Mouse (Mus musculus): Measurements from ENCODE around the gene Tpsg1. TPM values are rescaled to one million over a fixed set of nuclear protein-coding genes. Genes with fewer than 3 reads are reported as not detected.
A peak's percentile ranks its signal among the peaks of the same experiment; 100 is the strongest.

Gene Tpsg1
- polyA plus RNA-seq, 1 experiment from 2014 or later, result 0.54 TPM

DNA sequence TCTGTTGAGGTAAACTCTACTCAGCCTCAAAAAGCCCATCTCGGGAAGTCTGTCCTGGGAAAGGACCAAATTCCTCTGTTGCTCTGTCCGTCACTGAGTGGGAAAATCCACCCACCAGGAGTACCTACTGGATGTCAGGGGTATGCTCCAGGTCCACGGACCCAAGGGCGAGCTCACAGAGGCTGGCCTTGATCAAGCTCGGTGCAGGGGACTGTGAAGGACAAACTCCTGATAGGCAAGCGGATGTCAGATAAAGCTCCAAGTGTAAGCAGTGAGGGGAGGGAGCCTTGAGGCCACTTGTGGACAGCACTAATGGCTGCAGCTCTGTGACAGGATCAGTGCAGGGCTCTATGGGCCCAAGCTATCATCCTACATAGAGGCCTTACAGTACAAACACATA is 41.1 kb downstream of the Tpsg1 start:
- H3K27ac ChIP-seq, result peak overlapping the region; percentile 85
- 21% methylated on average over 6 of the region's 6 CpGs for WGBS
- H3K9me3 ChIP-seq, result 0 out of 2 replicates have a peak, but pooled peaks cover 2% of the 10 kb centered on the region
- H3K4me1 ChIP-seq, result peaks cover 82% of the 10 kb centered on the region
- H3K27me3 ChIP-seq (ENCODE audit: insufficient read depth, poor library complexity, severe bottlenecking), result no peaks in the 10 kb centered on the region
- H3K4me3 ChIP-seq, result peak overlapping the region; percentile 5; the same call in 1 of the 2 replicates
- H3K36me3 ChIP-seq, result peaks cover 8% of the 10 kb centered on the region; the same call in 1 of the 2 replicates
- DNase-seq (ENCODE audit: low spot score), result no peak

DNA sequence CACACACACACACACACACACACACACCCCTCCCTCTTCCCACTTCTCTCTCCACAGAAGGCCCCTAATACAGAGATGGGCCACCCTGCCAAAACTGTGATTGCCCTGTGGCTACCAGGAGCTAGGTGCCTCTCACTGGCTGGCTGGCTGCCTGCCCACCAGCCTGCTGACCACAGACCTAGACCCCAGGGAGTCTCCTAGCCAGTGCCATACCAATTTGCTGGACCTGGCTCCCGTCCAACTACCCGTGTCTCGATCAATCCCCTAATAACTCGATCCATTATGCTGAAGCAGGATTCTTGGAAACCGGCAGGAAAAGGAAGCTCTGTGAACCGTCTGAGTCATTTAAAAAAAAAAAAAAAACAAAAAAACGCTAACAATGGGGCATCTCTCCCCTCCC is 41.7 kb downstream of the Tpsg1 start:
- WGBS, result 53% methylated on average over 7 of the region's 7 CpGs
- H3K27ac ChIP-seq, result peak overlapping the region; percentile 85
- DNase-seq (ENCODE audit: low spot score), result no peak
- peaks cover 82% of the 10 kb centered on the region for H3K4me1 ChIP-seq
- H3K36me3 ChIP-seq, result peaks cover 8% of the 10 kb centered on the region; the same call in 1 of the 2 replicates
- peak overlapping the region; percentile 18; the same call in 1 of the 2 replicates for H3K4me3 ChIP-seq
- H3K9me3 ChIP-seq, result 0 out of 2 replicates have a peak, but pooled peaks cover 2% of the 10 kb centered on the region
- no peaks in the 10 kb centered on the region for H3K27me3 ChIP-seq (ENCODE audit: insufficient read depth, poor library complexity, severe bottlenecking)

DNA sequence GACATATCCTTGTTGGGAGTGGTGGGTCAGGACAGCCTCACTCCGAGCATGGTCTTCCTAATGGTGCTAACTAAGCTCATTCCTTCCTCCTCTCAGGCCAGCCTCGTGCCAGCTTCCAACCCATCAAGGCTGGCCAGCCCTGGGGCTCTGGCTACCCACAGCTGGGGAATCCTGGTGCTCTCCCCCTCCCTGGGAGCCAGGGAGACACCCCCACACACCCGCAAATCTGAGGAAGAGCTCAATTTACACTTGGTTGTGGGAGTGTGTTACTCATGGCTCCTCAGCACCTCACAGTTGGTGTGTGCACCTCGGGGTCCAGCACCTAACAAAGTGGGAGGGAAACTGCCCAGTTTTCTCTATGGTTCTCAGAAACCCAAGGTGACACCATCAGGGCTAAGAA is 42.2 kb downstream of the Tpsg1 start:
- WGBS, result 43% methylated on average over 4 of the region's 4 CpGs
- no peak for DNase-seq (ENCODE audit: low spot score)
- Histone ChIP-seq H3K4me1 (peaks cover 82% of the 10 kb centered on the region), H3K36me3 (peaks cover 8% of the 10 kb centered on the region; the same call in 1 of the 2 replicates), H3K4me3 (no peak overlapping the region), H3K9me3 (0 out of 2 replicates have a peak, but pooled peaks cover 2% of the 10 kb centered on the region), H3K27ac (peak overlapping the region; percentile 85), H3K27me3 (ENCODE audit: insufficient read depth, poor library complexity, severe bottlenecking) (no peaks in the 10 kb centered on the region)

DNA sequence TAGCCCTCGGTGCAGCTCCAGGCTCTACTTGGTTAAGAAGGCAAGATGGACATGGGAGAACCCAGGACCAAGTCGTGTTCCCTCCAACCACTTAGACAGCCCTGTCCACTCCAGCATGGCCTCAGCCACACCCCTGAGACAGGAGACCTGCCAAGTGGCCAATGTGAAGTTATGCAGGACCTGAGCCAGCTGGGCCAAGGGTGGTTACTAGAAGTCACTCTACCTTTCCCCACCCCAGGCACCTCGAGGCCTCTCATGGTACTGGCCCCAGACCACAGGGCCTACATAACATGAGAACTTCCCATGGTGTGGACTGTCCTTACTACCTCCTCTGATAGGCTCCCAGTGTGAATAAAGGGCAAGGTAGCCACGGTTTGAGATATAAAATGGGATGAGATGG is 45.1 kb downstream of the Tpsg1 start:
- Histone ChIP-seq H3K4me3 (no peak overlapping the region), H3K36me3 (peaks cover 8% of the 10 kb centered on the region; the same call in 1 of the 2 replicates), H3K9me3 (0 out of 2 replicates have a peak, but pooled peaks cover 2% of the 10 kb centered on the region), H3K4me1 (peaks cover 80% of the 10 kb centered on the region), H3K27ac (peak overlapping the region; percentile 84; the same call in 1 of the 2 replicates), H3K27me3 (ENCODE audit: insufficient read depth, poor library complexity, severe bottlenecking) (no peaks in the 10 kb centered on the region)
- 50% methylated on average over 4 of the region's 4 CpGs for WGBS
- no peak for DNase-seq (ENCODE audit: low spot score)

DNA sequence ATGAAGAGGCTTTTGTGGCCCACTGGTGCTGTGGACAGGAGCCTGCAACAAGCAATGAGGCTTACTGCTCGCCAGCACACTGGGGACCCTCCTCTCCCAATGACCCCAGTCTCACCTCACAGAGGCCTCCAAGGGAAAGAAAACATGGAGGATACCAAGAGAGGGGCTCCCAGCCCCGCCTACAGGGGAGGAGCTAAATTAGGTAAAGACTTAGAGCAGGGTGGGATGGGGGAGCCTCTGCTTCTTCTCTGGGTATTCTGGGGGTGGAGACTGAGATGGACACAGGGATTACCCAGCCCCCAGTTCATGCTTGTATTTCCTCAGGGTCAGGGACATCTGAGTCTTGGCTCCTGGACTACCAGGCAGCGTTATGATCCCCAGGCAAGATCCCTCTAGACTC is 45.8 kb downstream of the Tpsg1 start:
- Histone ChIP-seq H3K4me1 (peaks cover 80% of the 10 kb centered on the region), H3K27ac (peak overlapping the region; percentile 84), H3K9me3 (0 out of 2 replicates have a peak, but pooled peaks cover 2% of the 10 kb centered on the region), H3K27me3 (ENCODE audit: insufficient read depth, poor library complexity, severe bottlenecking) (no peaks in the 10 kb centered on the region), H3K36me3 (peaks cover 8% of the 10 kb centered on the region), H3K4me3 (no peak overlapping the region)
- WGBS, result 43% methylated on average over 3 of the region's 3 CpGs
- DNase-seq (ENCODE audit: low spot score), result no peak

DNA sequence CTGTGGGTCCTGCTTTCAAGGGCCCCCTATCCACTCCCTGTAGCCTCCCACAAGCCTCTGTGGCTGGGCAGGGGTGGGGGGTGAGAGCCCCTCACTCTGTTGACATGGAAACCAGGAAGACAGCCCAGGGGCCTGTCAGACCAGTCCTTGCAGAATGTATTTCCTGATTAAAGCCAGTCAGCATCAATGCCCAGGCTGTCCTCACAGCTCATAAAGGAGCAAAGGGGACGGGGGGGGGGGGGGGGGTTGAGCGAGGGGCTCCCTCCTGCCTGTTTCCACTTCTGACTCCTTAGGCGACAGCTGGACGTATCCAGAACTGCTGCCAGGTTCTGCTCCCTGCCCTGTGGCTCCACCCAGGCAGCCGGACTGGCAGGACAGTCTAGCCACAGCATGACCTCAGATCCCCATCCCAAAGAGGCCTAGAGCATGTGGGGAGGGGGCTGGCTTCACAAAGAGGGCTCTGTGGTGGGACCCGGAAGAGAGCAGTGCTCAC is 46.4 kb downstream of the Tpsg1 start:
- peaks cover 8% of the 10 kb centered on the region for H3K36me3 ChIP-seq
- peaks cover 80% of the 10 kb centered on the region for H3K4me1 ChIP-seq
- no peaks in the 10 kb centered on the region for H3K27me3 ChIP-seq (ENCODE audit: insufficient read depth, poor library complexity, severe bottlenecking)
- H3K27ac ChIP-seq, result peak overlapping the region; percentile 84
- H3K9me3 ChIP-seq, result 0 out of 2 replicates have a peak, but pooled peaks cover 2% of the 10 kb centered on the region
- H3K4me3 ChIP-seq, result 0 out of 2 replicates have a peak overlapping the region, but pooled peaks have one; percentile 19
- no peak for DNase-seq (ENCODE audit: low spot score)
- 13% methylated on average over 6 of the region's 6 CpGs for WGBS

DNA sequence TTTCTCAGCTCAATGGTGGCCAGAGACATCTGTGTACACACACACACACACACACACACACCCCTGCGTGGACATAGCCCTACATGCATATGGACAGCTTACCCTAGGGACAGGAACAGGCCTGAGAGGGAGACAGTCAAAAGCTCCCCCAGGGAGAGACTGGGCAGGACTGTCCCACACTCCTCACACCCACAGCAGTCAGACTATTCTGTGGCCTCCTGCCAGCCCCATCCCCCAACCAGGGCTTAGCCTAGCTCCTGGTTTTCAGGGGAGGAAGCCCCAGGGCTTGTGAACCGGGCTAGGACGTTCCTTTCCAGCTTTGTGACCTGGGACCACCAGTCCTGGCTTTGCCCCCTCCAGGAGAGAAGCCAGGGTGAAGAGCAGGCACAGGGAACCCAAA is 47.1 kb downstream of the Tpsg1 start:
- peaks cover 79% of the 10 kb centered on the region for H3K4me1 ChIP-seq
- H3K36me3 ChIP-seq, result peaks cover 13% of the 10 kb centered on the region
- 0 out of 2 replicates have a peak, but pooled peaks cover 2% of the 10 kb centered on the region for H3K9me3 ChIP-seq
- H3K27me3 ChIP-seq (ENCODE audit: insufficient read depth, poor library complexity, severe bottlenecking), result no peaks in the 10 kb centered on the region
- no peak for DNase-seq (ENCODE audit: low spot score)
- WGBS, result 14% methylated on average over 3 of the region's 3 CpGs
- H3K4me3 ChIP-seq, result no peak overlapping the region
- H3K27ac ChIP-seq, result peak overlapping the region; percentile 84

DNA sequence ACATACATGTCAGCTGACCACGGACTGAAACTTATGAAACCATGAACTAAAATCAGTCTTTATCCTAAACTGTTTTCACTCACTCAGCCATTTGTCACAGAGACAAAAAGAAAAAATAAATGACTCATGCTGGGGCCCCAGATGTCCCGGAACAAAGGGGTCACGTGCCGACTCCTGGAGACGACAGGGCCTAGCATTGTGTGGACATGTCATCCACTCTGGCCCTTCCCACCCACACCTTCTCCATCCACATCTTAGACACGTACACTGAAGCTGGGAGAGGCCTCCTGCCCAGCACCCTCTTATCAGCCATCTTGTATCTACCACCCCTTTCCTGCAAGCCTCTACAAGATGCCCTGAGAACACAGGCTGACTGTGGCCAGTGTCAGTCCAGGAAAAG is 48.9 kb downstream of the Tpsg1 start:
- no peaks in the 10 kb centered on the region for H3K9me3 ChIP-seq
- DNase-seq (ENCODE audit: low spot score), result no peak
- peaks cover 18% of the 10 kb centered on the region for H3K36me3 ChIP-seq
- peaks cover 90% of the 10 kb centered on the region for H3K4me1 ChIP-seq
- no peaks in the 10 kb centered on the region for H3K27me3 ChIP-seq (ENCODE audit: insufficient read depth, poor library complexity, severe bottlenecking)
- WGBS, result 65% methylated on average over 6 of the region's 6 CpGs
- H3K4me3 ChIP-seq, result no peak overlapping the region
- no peak overlapping the region for H3K27ac ChIP-seq

DNA sequence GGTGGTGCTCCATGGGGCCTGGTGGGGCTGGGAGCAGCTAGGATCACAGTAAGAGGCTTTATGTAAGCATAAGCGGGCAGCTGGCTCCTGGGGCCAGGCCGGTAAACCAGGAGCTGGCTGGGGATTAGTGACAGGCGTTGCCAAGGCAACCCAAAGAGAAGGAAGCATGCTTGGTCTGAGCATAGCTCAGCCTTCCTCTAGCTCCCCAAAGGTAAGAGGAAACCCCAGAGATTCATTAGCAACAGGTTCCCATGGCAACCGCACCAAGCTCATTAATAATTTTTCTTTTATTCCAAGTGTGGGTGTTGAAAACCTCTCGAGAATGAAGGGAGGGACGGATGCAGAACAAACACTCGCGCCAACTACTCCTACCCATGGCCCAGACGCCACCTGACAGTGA is 49.9 kb downstream of the Tpsg1 start:
- DNase-seq (ENCODE audit: low spot score), result no peak
- Histone ChIP-seq H3K27me3 (ENCODE audit: insufficient read depth, poor library complexity, severe bottlenecking) (no peaks in the 10 kb centered on the region), H3K9me3 (no peaks in the 10 kb centered on the region), H3K36me3 (peaks cover 24% of the 10 kb centered on the region), H3K27ac (no peak overlapping the region), H3K4me1 (peaks cover 96% of the 10 kb centered on the region), H3K4me3 (no peak overlapping the region)
- 51% methylated on average over 9 of the region's 9 CpGs for WGBS

DNA sequence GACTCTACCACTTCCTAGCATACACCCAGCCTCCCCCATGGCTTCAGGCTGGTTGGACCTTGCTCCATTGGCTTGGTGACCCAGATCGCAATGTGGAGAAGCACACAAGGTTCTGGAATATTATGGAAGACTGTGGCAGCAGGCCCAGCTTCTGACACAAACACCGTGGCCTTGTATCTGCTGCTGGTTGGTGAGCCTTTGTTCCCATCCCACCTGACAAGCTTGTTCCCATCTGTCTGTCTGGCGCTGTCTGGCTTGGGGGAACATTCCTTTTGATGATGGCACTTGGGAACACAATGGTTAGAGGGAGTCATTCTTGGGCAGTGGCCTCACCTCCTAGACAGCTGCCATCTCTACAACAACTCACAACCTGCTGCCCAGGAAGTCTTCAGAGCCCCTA is 51.9 kb downstream of the Tpsg1 start:
- H3K4me3 ChIP-seq, result no peak overlapping the region
- 0 out of 2 replicates have a peak overlapping the region, but pooled peaks have one; percentile 30 for H3K27ac ChIP-seq
- peaks cover 96% of the 10 kb centered on the region for H3K4me1 ChIP-seq
- H3K36me3 ChIP-seq, result peaks cover 24% of the 10 kb centered on the region
- no peaks in the 10 kb centered on the region for H3K27me3 ChIP-seq (ENCODE audit: insufficient read depth, poor library complexity, severe bottlenecking)
- H3K9me3 ChIP-seq, result no peaks in the 10 kb centered on the region
- DNase-seq (ENCODE audit: low spot score), result no peak
- WGBS, result 77% methylated on average over 3 of the region's 3 CpGs

Other genes with a start within 250 kb of the Tpsg1 start
- 0.08 and 0.15 TPM in 2 replicates for gene Ptx4, start 248.5 kb upstream of the Tpsg1 start, polyA plus RNA-seq (2016; fragmentation: Nextera tagmentation; extraction: Ambion mirVana)
- 20.5 and 21.7 TPM in 2 replicates for gene Clcn7, start 235.9 kb upstream of the Tpsg1 start, polyA plus RNA-seq (2016; fragmentation: Nextera tagmentation; extraction: Ambion mirVana)
- gene Ccdc154, start 206.8 kb upstream of the Tpsg1 start, polyA plus RNA-seq (2016; fragmentation: Nextera tagmentation; extraction: Ambion mirVana), result not detected in 2 replicates
- gene Gm38655, start 193.8 kb upstream of the Tpsg1 start, polyA plus RNA-seq (2016; fragmentation: Nextera tagmentation; extraction: Ambion mirVana), result 0.54 TPM in 1 of 2 replicates, not detected in the other
- gene BC003965, start 184.7 kb upstream of the Tpsg1 start, polyA plus RNA-seq (2016; fragmentation: Nextera tagmentation; extraction: Ambion mirVana), result 27.3 and 34.6 TPM in 2 replicates
- 6.5 and 7.4 TPM in 2 replicates for gene Unkl, start 180.9 kb upstream of the Tpsg1 start, polyA plus RNA-seq (2016; fragmentation: Nextera tagmentation; extraction: Ambion mirVana)
- 31.2 and 36.7 TPM in 2 replicates for gene Gnptg, start 129.1 kb upstream of the Tpsg1 start, polyA plus RNA-seq (2016; fragmentation: Nextera tagmentation; extraction: Ambion mirVana)
- gene Tsr3, start 129.1 kb upstream of the Tpsg1 start, polyA plus RNA-seq (2016; fragmentation: Nextera tagmentation; extraction: Ambion mirVana), result 44.9 and 58.4 TPM in 2 replicates
- 0.54 and 1.3 TPM in 2 replicates for gene Baiap3, start 112.9 kb upstream of the Tpsg1 start, polyA plus RNA-seq (2016; fragmentation: Nextera tagmentation; extraction: Ambion mirVana)
- gene Ube2i, start 94.7 kb upstream of the Tpsg1 start, polyA plus RNA-seq (2016; fragmentation: Nextera tagmentation; extraction: Ambion mirVana), result 528 and 716 TPM in 2 replicates
- not detected in 2 replicates for gene Prss34, start 70.9 kb upstream of the Tpsg1 start, polyA plus RNA-seq (2016; fragmentation: Nextera tagmentation; extraction: Ambion mirVana)
- gene Prss28, start 60.6 kb upstream of the Tpsg1 start, polyA plus RNA-seq (2016; fragmentation: Nextera tagmentation; extraction: Ambion mirVana), result not detected in 2 replicates
- gene Prss29, start 50.6 kb upstream of the Tpsg1 start, polyA plus RNA-seq (2016; fragmentation: Nextera tagmentation; extraction: Ambion mirVana), result not detected in 2 replicates
- not detected in 2 replicates for gene Tpsab1, start 23.7 kb upstream of the Tpsg1 start, polyA plus RNA-seq (2016; fragmentation: Nextera tagmentation; extraction: Ambion mirVana)
- not detected in 2 replicates for gene Tpsb2, start 3.0 kb upstream of the Tpsg1 start, polyA plus RNA-seq (2016; fragmentation: Nextera tagmentation; extraction: Ambion mirVana)
- 11.1 and 11.8 TPM in 2 replicates for gene Cacna1h, start 64.5 kb downstream of the Tpsg1 start, polyA plus RNA-seq (2016; fragmentation: Nextera tagmentation; extraction: Ambion mirVana)
- gene Tekt4, start 85.3 kb downstream of the Tpsg1 start, polyA plus RNA-seq (2016; fragmentation: Nextera tagmentation; extraction: Ambion mirVana), result 0.55 and 0.84 TPM in 2 replicates
- 1.1 and 1.5 TPM in 2 replicates for gene Sstr5, start 128.0 kb downstream of the Tpsg1 start, polyA plus RNA-seq (2016; fragmentation: Nextera tagmentation; extraction: Ambion mirVana)
- 2.0 and 3.6 TPM in 2 replicates for gene Sox8, start 201.4 kb downstream of the Tpsg1 start, polyA plus RNA-seq (2016; fragmentation: Nextera tagmentation; extraction: Ambion mirVana)
- gene Lmf1, start 209.8 kb downstream of the Tpsg1 start, polyA plus RNA-seq (2016; fragmentation: Nextera tagmentation; extraction: Ambion mirVana), result 36.8 and 43.1 TPM in 2 replicates